Mouse (Mus musculus) embryo, embryonic 9.5 days (tissue): ENCODE results near the gene Syngr2.
"Not testable (repeated sequence)": the region's sequence is repeated elsewhere in the genome, so short reads cannot be mapped to it uniquely, and the experiment has no call there.

Experiments
- DNase-seq: peaks from one replicate; pipeline ENCODE4 v3.0.0-alpha.2; 2017; ENCODE audit errors: extremely low spot score

Gene Syngr2

GRCm38 (mm10) chr11:117781199-117781821 is 28.2 kb upstream of the Syngr2 start:
- DNase-seq, result peak; percentile 31

DNA sequence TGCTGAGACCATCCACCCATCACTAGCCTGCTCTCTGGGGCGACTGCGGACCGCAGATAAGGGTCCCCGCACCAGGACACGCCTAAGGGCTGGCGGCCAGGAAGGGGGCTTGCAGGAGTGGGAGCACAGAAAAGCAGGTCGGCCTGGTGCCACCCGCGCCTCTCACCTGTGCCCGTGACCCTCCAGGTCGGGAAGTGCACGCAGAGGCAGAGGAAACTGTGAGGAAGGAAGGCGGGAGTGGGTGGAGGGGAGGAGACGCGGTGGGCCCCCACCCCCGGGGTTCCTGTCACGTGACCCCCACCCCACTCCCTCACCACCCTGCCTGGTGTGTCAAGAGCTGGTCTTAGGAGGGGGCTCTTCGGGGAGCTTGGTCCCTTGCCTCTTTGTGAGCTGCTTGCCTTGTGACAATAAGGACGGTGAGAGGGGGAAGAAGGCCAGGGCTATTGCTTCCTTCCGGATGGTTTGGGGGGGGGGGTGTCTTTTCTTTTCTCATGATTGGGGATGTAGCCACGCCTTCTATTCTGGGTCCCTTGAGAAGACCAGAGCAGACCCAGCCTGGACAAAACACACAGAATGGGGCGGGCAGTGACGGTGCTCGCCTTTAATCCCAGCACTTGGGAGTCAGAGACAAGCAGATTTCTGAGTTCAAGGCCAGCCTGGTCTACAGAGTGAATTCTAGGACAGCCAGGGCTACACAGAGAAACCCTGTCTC is 27.3 kb upstream of the Syngr2 start, which contains the start of the genes Tmc8 and Tmc6:
Gene Tmc8 (plus strand): TSS at position 84 of the 712 bp plus-strand sequence.
Gene Tmc6 (minus strand): TSS at position 206 of the 712 bp plus-strand sequence.
- DNase-seq, result no peak

DNA sequence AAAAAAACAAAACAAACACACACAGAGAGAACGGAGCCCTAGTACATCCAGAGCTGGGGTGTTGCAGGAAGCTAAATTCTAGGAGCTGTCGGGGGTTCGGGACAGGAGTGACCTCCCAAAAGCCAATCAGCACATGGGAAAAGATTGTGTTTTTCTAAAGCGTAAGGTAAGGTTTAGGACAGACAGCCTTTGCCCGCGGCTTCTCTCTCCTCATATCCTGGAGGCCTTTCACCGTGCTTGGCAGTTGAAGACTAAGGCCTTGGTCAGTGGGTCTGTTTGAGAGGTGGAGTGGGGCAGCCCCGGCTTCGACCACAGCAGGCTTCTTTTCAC is 26.8 kb upstream of the Syngr2 start:
- DNase-seq, result no peak

DNA sequence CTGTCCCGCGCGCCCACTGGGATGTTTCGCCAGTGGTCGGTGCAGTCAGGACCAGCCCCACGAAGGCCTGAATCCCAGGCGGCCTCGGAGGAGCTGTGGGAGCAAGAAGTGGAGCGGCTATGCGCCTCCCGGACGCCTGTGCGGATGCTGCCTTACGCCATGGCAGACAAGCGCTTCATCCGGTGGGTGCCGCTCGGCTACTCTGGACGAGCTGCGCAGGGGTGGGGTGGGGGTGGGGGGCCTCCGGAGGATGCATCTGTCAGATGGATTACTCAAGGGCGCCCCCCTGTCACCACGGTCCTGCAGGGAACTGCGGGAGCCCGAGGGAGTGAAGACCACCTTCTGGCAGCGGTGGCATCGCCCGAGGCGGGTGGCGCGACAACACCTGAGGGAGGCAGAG is 26.4 kb upstream of the Syngr2 start:
- DNase-seq, result peak; percentile 82

DNA sequence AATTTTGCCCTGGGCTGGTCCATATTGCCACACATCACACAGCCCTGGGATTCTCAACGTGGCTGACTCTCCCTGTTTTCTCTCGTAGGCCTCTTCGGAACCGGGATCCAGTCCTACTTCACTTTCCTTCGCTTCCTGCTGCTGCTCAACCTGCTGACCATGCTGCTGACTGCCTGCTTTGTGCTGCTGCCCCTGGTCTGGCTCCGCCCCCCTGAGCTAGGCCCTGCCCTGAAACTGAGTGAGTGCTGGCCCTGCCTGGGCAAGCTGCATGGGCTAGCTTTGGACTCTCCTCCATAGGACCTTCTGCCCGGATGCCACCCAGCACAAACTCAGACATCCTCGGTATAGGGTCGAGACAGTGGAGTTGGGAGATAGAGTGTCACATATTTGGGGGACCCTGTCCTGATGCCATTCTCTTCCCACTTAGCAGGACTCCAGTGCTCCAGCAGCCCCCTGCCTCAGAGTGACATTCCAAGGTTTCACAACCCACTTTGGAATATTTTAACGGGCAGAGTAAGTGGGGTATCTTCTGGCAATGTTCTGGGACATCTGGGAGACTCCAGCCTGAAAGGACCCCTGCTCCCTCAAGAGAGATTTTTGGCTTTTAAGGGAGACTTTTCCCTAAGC is 25.7 kb upstream of the Syngr2 start:
- no peak for DNase-seq

GRCm38 (mm10) chr11:117786294-117786693 is 23.2 kb upstream of the Syngr2 start:
- peak; percentile 66 for DNase-seq

DNA sequence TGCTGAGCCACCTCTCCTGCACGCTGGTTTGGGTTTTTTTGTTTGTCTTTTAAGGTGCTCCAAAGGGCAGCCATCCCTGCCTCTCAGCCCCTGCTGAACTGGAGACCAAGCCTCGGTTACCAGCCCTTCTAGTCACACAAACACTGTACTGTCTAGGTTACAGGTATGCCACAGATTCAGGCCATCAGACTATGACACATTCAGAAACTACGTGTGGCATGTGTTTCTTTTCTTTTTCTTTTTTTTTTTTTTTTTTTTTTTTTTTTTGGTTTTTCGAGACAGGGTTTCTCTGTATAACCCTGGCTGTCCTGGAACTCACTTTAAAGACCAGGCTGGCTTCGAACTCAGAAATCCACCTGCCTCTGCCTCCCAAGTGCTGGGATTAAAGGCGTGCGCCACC is 21.0 kb upstream of the Syngr2 start:
- DNase-seq, result not testable (repeated sequence)

DNA sequence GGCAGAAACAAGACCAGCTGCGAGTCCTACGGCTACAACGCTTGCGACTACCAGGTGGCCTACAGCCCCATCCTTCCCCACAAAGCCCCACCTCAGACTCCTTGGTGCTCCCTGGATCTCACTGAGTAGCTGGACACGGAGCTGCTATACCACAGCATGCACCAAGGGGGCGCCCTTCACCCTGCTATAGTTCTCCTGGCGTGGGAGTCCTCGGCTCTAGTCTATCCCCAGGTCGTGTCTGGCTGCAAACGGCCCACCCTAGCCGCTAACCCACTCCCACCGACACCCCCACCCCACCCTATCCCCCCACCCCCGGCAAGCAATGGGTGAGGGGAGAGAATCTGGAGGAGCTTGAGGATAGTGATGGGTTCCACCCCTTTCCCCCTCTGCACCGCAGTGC is 19.2 kb upstream of the Syngr2 start:
- peak; percentile 72 for DNase-seq

DNA sequence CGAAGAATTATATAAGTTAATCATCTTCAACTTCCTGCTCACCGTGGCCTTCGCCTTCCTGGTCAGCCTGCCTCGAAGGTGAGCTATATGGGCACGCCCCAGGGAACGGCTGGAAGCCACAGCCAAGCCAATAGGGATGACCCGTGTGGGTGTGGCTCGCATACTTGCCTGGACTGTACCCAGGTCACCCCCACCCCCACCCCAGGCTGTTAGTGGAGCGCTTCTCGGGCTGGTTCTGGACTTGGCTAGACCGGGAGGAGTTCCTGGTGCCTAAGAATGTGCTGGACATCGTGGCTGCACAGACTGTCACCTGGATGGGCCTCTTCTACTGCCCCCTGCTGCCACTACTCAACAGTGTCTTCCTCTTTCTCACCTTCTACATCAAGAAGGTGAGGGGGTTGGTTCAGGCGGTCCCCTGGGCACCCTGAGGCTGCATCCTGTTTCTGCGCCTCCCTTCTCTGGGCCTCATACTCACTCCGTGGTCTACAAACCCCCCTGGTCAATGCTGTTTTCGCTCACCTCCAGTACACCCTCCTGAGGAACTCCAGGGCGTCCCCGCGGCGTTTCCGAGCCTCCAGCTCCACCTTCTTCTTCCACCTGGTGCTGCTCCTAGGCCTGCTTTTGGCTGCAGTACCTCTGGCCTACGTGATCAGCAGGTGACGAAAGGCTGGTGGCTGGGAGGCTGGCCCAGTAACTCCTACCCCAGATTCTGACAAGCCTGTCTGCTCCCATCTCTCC is 18.6 kb upstream of the Syngr2 start:
- no peak for DNase-seq

GRCm38 (mm10) chr11:117791441-117791761 is 18.1 kb upstream of the Syngr2 start:
- DNase-seq, result no peak

- DNase-seq, result peak; percentile 68
Measured at GRCm38 (mm10) chr11:117792281-117792888, 17.1 kb upstream of the Syngr2 start.

- no peak for DNase-seq
Measured at GRCm38 (mm10) chr11:117794035-117794551, 15.4 kb upstream of the Syngr2 start.

GRCm38 (mm10) chr11:117796954-117797353 is 12.5 kb upstream of the Syngr2 start:
- DNase-seq, result no peak

GRCm38 (mm10) chr11:117797511-117798159 is 11.8 kb upstream of the Syngr2 start, which contains the start of gene 6030468B19Rik:
TSS of gene 6030468B19Rik (plus strand) at chr11:117797660.
- no peak for DNase-seq

DNA sequence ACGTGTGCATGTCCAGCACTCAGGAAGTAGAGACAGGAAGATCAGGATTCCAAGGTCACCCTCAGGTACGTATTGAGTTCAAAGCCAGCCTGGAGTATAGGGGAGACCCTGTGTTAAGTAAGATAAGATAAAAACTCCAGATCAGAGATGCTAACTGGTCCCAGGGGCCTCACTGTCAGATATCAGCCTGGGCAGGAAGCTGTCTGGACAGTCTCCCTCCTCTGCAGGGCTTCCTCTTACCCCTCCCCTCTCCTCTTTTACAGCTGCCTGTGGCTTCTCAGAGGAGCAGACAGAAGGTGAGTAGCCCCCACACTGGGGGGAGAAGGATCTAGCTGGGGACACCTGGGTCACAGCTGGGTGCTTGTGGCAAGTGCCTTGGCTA is 11.3 kb upstream of the Syngr2 start:
- DNase-seq, result no peak

DNA sequence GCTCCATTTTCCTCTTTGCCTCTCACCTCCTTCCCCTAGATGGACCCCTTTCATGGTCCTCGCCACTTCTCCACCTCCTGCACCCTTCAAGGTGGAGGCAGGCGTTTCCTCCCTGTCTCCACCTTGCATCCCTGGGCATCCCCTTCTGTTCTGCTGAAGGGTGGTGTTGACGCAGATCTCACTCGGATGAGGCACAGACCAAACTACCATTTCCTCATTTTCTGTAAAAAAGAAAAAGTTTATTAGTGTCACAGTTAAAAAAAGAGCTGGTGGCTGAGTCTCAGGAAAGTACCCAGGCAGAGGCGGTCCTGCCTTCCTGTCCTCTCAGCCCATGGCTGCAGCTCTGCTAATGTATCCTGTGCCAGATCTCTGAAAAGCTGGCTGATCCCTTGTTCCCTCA is 10.3 kb upstream of the Syngr2 start:
- no peak for DNase-seq

GRCm38 (mm10) chr11:117800038-117800437 is 9.4 kb upstream of the Syngr2 start:
- DNase-seq, result no peak

DNA sequence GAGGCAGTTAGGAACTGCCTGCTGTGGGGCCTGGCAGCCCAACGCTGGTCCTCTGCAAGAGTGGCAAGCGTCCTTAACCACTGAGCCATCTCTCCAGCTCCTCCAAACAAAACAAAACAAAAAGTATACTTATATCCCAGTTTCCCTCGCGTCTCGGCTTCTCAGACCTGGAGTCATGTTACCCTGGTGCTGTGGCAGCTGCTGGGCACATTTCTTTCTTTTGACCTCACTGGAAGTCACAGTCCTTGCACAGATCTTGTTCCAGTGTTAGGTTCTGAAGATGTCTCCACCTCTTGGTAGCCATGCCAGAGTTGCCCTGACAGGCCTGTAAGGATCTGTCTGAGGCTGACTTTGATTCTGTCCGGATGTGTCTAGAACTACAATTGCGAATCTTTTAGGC is 7.8 kb upstream of the Syngr2 start:
- no peak for DNase-seq

DNA sequence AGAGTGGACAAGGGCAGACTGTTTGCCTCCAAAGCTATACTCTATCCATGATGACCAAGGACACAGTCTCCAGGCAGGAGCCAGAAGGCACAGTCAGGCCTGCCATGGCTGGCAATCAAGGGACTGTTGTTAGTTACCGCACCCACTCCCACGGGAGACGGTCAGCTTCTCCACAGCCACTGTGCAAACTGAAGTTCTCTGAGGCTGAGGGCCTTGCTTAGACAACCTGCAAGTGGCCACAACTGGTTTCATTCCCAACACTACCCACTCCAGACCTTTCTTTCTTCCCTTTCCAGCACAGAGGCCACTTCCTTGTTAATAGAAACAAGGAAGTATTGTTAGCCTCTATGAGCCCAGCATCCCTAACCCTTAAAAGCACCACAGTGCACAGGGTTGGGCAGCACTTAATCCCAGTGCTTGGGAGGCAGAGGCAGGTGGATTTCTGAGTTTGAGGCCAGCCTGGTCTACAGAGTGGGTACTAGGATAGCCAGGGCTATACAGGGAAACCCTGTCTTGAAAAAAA is 6.2 kb upstream of the Syngr2 start:
- DNase-seq, result no peak

DNA sequence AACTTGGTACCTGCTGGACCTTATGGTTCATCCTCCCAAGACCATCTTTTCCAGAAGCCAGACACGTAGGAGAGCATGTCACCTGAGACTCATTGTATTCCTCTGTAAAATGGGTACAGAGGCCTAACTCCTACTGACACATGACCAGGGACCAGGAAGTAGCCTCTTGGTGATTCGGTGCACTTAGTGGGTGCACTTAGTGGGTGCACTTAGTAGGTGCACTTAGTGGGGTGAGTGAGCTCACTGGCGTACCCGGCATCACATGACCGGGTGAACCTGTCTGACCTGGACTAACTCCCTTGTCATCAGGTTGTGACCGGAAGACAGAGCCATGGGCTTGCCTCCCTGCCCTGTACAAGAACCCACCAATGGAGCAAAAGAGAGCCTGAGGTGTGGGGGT is 2.7 kb upstream of the Syngr2 start:
- no peak for DNase-seq

DNA sequence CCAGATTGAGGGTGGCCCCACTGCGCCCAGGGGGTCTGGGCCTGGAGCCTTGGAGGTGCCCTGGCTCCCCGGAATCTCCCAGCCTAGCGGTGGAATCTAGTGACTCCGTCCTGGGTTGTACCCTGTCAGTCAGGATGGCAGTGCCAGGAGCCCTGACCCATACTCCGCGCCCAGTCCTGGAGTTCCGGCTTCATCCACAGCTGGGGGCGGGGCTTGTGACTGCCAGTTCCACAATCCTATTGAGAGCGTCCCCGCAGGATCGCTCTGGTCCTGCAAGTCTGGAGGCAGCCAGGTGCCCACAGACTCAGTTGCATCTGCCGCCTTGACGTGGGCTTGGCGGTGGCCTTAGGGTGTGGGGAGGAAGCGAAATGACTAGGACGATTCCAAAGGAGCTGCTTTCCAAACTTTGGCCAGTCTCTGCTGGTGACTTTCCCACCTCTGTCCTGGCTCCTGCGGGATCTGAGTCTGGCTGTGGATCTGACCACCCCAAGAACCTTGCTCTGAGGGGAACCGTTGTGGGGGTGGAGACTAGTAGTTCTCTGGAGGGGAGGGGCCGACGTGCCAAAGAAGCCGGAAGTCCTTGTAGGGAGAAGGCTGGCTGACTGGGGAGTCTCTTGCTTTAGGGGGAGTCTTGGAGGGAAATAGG is 1.1 kb downstream of the Syngr2 start:
- DNase-seq, result peak; percentile 80
